Mouse (Mus musculus) MEL (cell line): ENCODE results near the gene Sec16a.
A peak's percentile ranks its signal among the peaks of the same experiment; 100 is the strongest.

Experiments
- CHD2 ChIP-seq: IDR thresholded peaks from 2 replicates; pipeline ENCODE4 v1.6.1; 2011; ENCODE audit warnings: low read length, improper control_type of control experiment
- CTCF ChIP-seq, 3 experiments: IDR thresholded peaks in 2 of 3; conservative IDR thresholded peaks in 1 of 3; 2 replicates each; pipeline ENCODE4 v1.5.1; 2011 to 2012; ENCODE audit warnings: low read length in 3 of 3, low read depth in 2 of 3, mild to moderate bottlenecking in 2 of 3, improper control_type of control experiment in 1 of 3, inconsistent platforms in 1 of 3, mixed read lengths in 1 of 3, moderate library complexity in 1 of 3; ENCODE audit not compliant: control insufficient read depth in 1 of 3, insufficient read depth in 1 of 3, poor library complexity in 1 of 3, severe bottlenecking in 1 of 3
- EP300 ChIP-seq, 2 experiments: IDR thresholded peaks; 2 replicates each; pipeline ENCODE4 v1.6.1; 2011; ENCODE audit warnings: improper control_type of control experiment in 2 of 2, low read length in 2 of 2, low read depth in 1 of 2, mild to moderate bottlenecking in 1 of 2
- MAX ChIP-seq: IDR thresholded peaks from 2 replicates; pipeline ENCODE4 v1.6.1; 2011; ENCODE audit warnings: low read length, improper control_type of control experiment
- MYC ChIP-seq: IDR thresholded peaks from 2 replicates; pipeline ENCODE4 v1.6.1; 2011; ENCODE audit warnings: low read depth, mild to moderate bottlenecking, low read length, improper control_type of control experiment, moderate library complexity
- RAD21 ChIP-seq: IDR thresholded peaks from 2 replicates; pipeline ENCODE4 v1.6.1; 2011; ENCODE audit warnings: mild to moderate bottlenecking, low read depth, low read length, improper control_type of control experiment
- RCOR1 ChIP-seq: IDR thresholded peaks from 2 replicates; pipeline ENCODE4 v1.6.1; 2012; ENCODE audit warnings: low read depth, mild to moderate bottlenecking, inconsistent platforms, low read length, improper control_type of control experiment
- ZC3H11A ChIP-seq: IDR thresholded peaks from 2 replicates; pipeline ENCODE4 v1.6.1; 2012; ENCODE audit warnings: low read depth, mild to moderate bottlenecking, inconsistent platforms, low read length, improper control_type of control experiment
- ZMIZ1 ChIP-seq: IDR thresholded peaks from 2 replicates; pipeline ENCODE4 v1.6.1; 2012; ENCODE audit warnings: low read depth, mild to moderate bottlenecking, inconsistent platforms, low read length, improper control_type of control experiment, moderate library complexity

GRCm38 (mm10) chr2:26444946-26445665 lies at the start of gene Sec16a:
- TF ChIP-seq CTCF (IDR thresholded peaks at IDR 0.05 in 2 of 3, conservative IDR thresholded peaks at IDR 0.05 in 1 of 3; ENCODE audit: control insufficient read depth in 1 of 3, insufficient read depth in 1 of 3, low read depth in 2 of 3, low read length in 3 of 3, poor library complexity in 1 of 3, severe bottlenecking in 1 of 3) (no peak), ZC3H11A (no peak), ZMIZ1 (peak; percentile 56; the same call in 1 of the 2 replicates), MAX (peak; percentile 59), MYC (no peak), EP300 (IDR thresholded peaks at IDR 0.05; ENCODE audit: low read depth in 1 of 2, low read length in 2 of 2) (no peak), RAD21 (no peak), CHD2 (peak; percentile 25), RCOR1 (no peak)
